Mouse (Mus musculus) liver, adult (tissue): ENCODE measurements at regions not wholly inside any gene's neighbourhood (a gene's known extent, or its start where the extent isn't known, plus 50 kb on each side); places are given as distances from the start of the nearest gene placed in this dataset.

Experiments used
- GATA4 ChIP-seq: IDR thresholded peaks from 2 replicates; pipeline ENCODE4 v1.6.1; 2014; ENCODE audit warnings: mild to moderate bottlenecking, low read length; ENCODE audit not compliant: insufficient replicate concordance

DNA sequence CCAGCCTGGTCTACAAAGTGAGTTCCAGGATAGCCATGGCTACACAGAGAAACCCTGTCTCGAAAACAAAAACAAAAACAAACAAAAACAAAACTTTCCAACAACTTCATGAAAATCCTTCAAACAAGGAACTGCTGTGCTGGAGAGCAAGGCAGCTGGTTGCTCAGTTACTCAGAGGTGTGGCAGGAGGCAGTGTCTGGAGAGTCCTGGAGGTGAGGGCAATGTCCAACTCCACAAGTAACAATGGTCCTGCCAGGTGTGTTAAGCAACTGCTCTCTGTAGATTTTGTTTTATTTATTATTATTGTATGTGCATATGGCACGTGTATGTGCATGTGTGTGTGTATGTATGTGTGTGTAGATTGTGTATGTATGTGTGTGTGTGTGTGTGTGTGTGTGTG, 126.0 kb downstream of the Zfp706 start:
- TF ChIP-seq GATA4 = no peak

DNA sequence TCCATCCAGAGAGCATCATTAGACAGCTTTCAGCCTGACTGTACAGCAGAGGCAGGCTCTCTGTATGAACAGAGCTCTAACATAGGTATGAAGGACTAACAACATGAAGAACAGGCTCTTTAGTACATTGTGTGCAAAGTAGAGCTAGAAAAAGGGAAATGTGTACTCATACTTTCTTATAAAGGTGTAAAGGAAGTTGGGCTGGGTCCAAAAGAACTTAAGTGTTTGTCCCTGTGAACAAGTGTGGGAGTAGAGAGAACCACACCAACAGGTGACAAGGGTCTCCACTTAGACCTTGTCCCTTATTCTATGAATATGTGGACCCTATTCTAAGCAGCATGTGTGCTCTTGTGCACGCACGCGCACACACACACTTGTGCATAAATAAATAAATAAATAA, 127.0 kb downstream of the Zfp706 start:
- no peak for TF ChIP-seq GATA4

DNA sequence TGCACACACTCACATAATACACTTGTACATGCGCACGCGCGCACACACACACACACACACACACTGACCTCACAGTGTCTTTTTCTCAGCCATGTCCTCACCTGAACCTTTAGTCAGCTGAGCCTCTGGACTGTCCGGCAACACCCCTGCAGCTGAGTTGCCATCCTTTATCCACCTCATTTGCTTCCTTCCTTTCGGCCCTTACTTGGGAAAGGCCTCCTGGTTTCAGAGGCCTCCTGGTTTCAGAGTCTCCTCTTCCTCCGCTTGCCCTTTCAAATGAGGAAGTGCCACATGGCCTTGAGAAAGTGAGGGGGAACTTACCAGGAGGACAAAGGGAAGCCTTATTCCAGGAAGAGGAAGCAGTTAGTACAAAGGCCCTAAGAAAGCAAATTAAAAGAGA, 128.0 kb downstream of the Zfp706 start:
- TF ChIP-seq GATA4 = no peak; the same call in 1 of the 2 replicates

DNA sequence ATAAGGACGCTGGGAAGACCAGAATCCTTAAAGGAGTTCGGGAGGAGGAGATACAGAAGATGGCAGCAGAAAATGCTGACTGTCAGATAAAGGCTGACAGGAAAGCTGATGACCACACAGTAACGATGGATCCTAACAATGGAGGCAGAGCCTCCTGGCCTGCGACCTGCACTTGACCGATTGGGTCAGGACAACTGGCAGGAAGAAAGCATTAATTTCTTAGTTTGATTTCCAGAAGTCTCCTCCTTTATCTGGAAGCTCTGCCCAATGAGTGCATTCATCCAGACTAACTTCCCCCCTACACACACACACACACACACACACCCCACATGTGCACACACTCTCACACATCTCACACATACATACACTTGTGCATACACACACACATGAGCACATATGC, 128.6 kb downstream of the Zfp706 start:
- TF ChIP-seq GATA4 = peak; percentile 54; the same call in 1 of the 2 replicates

DNA sequence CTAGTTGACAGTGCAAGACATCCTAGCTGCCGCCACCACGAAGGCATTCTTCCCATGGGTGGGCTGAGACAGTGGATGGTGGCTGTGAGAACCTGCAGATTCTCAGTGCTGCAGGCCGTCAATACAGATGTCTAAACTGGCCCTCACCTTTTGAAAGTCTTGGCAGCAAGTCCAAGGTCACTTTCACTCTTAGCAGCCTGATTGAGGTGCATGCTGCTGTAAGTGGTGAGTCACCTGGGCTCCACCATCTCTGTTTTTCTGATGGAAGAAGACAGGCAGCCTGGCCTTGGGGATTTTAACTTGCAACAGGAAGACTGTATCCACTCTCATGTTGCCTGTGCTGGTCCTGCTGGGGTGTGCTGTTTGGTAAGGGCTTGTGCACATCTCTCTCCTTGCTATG, 129.3 kb downstream of the Zfp706 start:
- no peak for TF ChIP-seq GATA4

DNA sequence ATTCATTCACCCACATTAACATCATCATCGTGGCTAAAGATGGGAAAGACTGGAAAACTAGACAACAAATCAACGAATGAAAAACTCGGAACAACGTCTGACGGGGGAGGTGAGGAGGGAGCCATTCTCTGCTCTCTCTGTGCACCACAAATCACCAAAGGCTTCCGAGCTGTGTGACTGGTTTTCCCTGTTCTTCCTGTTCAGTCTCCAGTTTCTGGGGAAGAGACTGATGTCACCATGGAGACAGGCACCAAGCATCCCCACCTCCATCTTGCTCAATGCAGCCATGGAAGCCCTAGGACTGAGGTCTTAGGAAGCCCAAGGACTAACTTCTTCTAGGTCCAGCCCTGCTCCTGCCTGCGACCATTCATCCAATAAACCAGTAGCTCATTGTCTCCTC, 130.1 kb downstream of the Zfp706 start:
- TF ChIP-seq GATA4 = no peak

DNA sequence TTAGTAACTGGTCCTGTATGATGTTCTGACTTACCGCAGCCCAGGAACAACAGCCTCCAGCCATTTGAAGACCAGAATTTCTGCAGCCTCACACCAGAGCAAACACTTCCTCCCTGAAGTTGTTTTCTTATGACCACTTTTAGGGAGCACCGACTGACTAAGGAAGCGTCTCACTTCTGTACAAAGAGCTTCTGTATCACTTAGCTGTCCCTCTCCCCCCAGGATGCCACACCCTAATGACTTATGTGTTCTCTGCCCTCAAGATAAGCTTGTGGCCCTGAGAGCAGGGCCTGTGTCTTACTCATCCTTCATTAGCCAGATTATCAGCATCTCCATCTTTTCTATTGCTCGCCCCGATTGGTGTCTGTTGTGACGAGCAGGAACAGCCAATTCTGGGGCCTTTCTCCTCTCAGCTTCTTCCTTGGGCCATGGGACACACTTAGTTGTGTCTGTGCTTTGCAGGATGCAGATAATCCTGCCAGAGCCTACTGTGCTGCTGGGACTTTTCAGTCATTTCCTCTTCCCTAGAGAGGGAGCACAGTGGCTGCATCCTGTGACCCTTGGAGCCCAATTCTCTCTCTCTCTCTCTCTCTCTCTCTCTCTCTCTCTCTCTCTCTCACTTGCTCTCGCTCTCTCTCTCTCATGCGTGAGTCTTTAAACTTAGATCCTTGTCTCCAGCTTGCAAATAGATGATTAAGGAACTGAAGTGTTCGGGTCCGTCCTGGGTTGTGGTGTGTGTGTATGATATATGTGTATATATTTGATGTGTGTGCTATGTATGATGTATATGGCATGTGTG, 131.4 kb downstream of the Zfp706 start:
- peak; percentile 81; the same call in 1 of the 2 replicates for TF ChIP-seq GATA4

DNA sequence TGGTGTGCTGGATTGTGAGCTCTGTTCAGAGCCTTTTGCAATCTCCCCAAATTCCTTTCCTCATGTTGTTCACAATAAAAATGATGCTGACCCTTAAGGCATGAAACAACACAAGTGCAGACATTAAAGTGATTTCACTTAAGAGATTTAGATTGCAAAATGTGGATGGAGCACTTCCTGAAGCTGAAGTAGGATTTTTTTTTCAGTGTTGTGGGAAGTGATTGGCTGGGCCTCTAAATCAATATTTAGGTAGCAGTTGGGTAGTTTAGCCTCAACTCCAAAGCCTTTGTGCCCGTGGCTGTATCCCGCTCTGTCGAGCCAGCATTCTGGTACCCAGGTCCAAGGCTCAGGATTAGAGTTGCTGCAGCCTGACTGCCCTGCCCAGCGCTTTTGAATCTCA, 133.0 kb downstream of the Zfp706 start:
- no peak for TF ChIP-seq GATA4

DNA sequence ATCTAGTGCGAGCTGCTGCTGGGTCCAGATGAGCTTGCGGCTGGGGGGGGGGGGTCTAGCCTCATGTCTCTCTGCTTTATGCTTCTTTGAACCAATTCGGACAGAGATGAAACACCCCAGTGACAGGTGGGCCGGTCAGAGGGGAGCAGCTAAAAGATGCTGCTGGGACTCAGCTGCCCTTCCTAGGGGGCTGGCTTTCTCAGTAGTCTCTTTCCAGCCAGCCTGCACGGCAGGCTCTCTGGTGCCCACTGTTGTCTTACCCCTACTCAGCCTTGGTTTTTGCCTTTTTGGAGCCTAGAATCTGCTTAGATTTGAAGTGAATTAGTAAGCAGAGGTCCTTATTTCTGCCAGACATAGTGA, 133.7 kb downstream of the Zfp706 start:
- no peak for TF ChIP-seq GATA4

DNA sequence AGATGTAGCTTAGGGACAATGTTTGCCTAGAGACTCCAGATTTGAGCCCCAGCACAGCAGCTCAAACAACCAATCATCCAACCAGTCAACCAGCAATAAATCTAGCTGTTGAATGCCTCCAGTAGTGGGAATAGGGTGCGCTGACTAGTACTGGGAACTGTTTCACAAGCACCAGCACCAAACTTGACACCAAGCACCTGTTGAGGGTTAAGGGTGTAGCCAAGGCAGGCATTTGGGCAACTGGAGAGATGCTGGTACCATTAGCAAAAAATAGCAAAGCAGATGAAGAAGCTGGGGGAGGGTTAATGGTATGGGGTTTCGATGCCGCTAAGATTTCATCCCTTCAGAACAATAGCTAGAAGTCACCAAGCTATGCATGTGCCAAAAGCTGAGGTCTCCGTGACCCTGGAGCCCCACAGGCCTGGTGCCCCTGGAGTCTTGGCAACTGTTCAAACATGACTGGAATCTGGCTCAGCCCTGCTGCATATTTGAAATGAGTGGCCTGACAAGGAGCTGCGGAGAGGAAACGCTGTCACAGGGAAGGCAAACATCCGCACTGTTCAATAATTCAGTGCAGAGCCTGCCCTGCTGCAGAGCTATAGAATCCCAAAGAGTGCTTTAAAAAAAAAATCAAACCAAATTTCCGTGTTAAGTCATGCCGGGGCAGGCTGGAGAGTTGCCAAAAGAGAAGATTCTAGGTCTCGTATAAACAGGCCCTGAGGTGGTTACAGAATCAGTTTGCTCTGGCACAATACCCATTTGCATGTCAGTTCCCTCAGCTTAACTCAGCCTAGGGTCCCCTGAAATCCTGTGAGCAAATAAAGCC, 134.3 kb downstream of the Zfp706 start:
- TF ChIP-seq GATA4 = no peak

DNA sequence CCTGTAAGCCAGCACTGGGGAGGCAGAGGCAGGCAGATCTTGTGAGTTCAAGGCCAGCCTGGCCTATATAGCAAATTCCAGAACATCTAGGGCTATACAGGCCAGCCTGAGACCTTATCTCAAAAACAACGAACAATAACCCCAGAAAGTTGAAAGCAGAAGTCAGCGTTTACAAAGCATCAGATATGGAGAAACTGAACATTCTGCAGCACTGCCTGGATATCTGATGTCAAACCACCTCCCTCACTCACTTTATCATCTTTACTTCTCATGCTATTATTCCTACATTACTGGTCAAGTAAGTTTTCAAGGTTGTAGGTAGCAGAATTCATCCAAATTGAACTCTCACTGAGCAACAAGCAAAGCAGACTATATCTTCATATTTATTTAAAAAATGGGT, 135.0 kb downstream of the Zfp706 start:
- no peak for TF ChIP-seq GATA4

DNA sequence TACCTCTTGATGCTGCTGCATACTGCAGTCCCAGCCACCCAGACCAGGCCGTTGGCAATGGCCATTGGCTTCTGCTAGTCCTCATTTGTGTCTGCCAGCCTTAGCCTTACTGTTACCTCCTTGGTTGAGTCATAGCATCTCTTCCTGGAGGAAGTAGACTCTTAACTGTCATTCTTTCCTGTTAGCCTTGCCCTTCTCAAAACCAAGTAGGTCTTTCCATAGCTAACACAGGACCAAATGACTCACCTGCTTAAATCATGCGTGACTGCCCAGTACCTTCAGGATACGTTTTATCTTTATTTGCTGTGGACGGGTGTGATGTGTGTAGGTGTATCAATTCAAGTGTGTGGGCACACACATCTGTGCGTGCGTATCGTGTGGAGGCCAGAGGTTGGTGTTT, 136.9 kb downstream of the Zfp706 start:
- no peak for TF ChIP-seq GATA4

DNA sequence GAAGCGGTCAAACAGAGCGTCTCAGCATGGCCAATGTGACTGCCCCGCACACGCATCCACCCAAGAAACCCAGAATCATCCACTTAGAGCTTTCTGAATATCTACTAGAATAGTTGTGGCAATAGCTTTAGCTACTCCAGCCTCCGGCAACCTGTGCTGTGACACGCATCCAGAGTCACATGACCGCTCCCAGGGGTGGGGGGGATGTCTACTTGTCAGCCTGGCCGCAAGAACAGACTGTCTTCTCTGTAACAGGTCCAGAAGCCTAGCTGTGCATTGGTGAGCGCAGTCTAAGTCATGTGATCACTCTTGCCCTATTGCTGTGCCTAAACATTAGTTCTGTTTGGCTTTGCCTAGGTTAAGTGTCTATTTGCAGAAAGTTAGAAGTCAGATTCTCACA, 137.5 kb downstream of the Zfp706 start:
- TF ChIP-seq GATA4 = no peak

DNA sequence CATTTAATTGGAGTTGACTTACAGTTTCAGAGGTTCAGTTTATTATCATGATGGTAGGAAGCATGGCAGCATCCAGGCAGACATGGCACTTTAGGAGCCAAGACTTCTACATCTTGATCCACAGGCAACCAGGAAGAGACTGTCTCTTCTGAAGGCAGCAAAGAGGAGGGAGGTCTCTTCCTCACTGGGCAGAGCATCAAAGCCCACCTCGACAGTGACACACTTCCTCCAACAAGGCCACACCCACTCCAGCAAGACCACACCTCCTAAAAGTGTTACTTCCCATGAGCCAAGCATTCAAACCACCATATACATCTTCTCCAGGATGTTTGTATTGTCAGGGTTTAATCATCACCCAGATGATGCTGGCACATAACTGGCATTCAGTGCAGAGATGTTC, 141.5 kb downstream of the Zfp706 start:
- TF ChIP-seq GATA4 = no peak

DNA sequence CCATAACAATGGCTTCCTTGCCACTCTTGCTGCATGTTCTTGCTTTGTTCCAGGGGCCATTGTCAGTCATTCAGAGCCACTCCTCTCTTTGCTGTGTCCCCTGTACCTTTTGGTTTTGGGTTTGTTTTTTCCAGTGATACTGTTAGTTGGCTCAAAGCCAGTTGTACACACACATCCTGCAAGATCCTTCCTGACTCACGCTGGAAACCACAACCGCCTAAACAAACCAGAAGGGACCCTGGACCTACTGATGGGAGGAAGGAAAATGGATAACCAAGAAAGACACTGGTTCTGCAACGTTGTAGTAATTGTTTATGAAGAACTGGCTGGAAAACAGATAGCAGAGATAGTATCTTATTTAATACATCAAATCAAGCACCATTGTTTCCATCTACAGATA, 142.2 kb downstream of the Zfp706 start:
- TF ChIP-seq GATA4 = no peak

DNA sequence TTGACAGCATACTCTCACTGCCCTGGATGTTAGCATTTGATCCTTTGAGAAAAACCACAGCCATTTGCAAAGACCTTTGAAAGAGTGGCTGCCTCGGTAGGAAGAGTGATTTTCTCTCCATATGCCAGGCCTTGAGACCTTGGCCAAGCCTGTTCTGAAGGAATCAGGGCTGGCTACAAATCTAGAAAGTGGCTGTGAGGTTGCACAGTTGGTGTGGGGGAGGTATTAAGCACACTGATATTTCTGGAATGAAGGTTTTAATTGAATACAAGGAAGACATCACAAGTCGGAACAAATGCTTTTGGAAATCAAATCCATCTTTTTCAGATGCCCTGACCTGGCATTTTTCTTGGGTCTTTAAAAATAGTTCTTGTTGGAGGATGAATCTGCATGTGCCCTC, 143.5 kb downstream of the Zfp706 start:
- TF ChIP-seq GATA4 = no peak

DNA sequence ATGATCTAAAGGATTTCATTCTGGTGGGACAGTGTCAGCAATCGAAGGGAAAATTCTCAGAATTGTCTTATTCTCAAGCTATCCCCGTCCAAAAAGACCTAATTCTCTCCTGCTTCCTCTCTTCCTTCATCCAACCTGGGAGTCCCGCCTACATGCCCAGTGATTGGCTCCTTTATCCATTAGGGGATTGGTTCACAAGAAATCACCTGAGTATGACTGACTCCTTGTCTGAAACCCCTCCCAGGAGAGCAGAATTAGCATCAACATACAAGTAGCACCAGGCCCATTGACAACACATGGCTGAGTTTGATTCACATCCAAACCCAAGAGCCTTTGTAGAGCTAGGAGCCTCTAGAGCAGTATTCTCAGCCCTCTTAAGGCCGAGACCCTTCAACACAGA, 148.9 kb downstream of the Zfp706 start:
- TF ChIP-seq GATA4 = no peak

DNA sequence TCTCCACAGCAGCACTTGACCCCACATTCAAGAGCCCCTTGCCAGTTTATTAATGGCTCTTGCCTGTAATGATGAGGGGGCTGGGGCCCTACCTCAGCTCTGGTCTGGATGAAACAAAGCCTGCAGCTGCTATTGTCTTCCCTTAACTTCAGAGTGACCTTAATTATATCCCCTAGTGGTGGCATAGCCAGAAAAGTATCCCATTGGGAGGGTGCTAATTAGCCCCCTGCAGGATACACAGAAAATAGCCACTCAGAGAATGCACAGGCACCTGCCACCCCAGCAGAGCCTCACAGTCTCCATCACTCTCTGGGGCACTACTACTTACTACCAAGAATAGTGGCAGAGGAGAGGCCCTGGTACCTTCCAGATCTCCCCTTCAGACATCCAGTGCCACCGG, 150.0 kb downstream of the Zfp706 start:
- no peak for TF ChIP-seq GATA4
